Mouse (Mus musculus) lung, adult 2 months (tissue): ENCODE results near the gene Cfap99.

Experiments
- CTCF ChIP-seq: fragments of 200-500 bp; IDR thresholded peaks from 2 replicates; pipeline ENCODE4 v1.5.1; 2011; ENCODE audit warnings: mild to moderate bottlenecking, low read length, control low read depth; ENCODE audit not compliant: insufficient read depth
- POLR2A ChIP-seq: fragments of 200-500 bp; IDR thresholded peaks from 2 replicates; pipeline ENCODE4 v1.6.1; 2011; ENCODE audit warnings: low read depth, mild to moderate bottlenecking, control low read depth, low read length, borderline replicate concordance; ENCODE audit errors: extremely low read depth

DNA sequence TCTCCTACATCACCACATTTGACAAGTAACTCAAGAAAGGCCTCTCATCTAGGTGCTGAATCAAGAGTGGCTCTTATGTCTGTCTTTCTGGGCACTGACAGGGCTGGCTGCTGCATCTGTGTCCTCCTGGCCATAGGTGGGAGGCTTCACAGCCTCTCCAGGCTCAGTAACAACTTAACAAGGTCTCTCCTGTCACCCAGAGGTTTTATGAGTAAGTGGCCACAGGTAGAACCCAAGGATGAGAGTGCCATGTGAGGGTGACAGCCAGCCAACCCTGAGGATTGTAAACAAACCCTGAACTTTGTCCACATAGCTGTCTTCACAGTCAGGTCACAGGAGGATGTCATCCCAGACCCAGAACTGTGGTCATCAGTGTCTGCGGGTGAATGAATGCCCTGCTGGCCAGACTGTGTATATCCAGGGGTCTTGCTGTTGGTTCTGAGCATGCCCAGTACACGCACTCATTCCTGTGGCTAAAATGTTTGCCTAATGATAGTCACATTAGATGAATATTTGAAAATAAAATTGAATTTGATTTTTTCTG lies 31.2 kb downstream of the Cfap99 start:
- no peak for TF ChIP-seq CTCF
- TF ChIP-seq POLR2A: no peak
